Mouse (Mus musculus) left cerebral cortex, postnatal 10 days (tissue): ENCODE data around the gene Tgfa. TPM values are rescaled to one million over a fixed set of nuclear protein-coding genes. Genes with fewer than 3 reads are reported as not detected.
A peak's percentile ranks its signal among the peaks of the same experiment; 100 is the strongest.

Source experiments
- DNase-seq, 2 experiments: peaks; one replicate each; pipeline ENCODE4 v3.0.0; 2021 to 2022; ENCODE audit warnings: low spot score in 2 of 2, mixed read lengths in 1 of 2; ENCODE audit errors: extremely low spot score in 1 of 2
- intact Hi-C: fragments of 180-260 bp; cut with DNase I; formaldehyde crosslinking; loops from one replicate; pipeline ENCODE4 v1.15.1; 2025
- total RNA-seq, 2 experiments: library from RNA; stranded (reverse); gene quantifications; 2 replicates each; pipeline ENCODE4 v1.2.3; 2021

Gene Tgfa
- total RNA-seq, 2 experiments from 2014 or later = 18.4 to 26.0 TPM

GRCm38 (mm10) chr6:86260322-86261050 lies 65.5 kb downstream of the Tgfa start:
- DNase-seq = no peak
- intact Hi-C loops = no loop called here

GRCm38 (mm10) chr6:86266786-86267185 lies 71.8 kb downstream of the Tgfa start:
- no peak for DNase-seq
- intact Hi-C loops = no loop called here

- intact Hi-C loops = no loop called here
- DNase-seq = no peak
Observed at GRCm38 (mm10) chr6:86270373-86271068, 75.5 kb downstream of the Tgfa start.

GRCm38 (mm10) chr6:86271130-86271529 lies 76.1 kb downstream of the Tgfa start:
- DNase-seq = no peak
- intact Hi-C loops = no loop called here

GRCm38 (mm10) chr6:86275704-86276103 lies 80.7 kb downstream of the Tgfa start:
- no peak for DNase-seq
- intact Hi-C loops = no loop called here

GRCm38 (mm10) chr6:86276816-86277215 lies 81.8 kb downstream of the Tgfa start:
- intact Hi-C loops = no loop called here
- DNase-seq = no peak

GRCm38 (mm10) chr6:86277620-86278019 lies 82.6 kb downstream of the Tgfa start:
- intact Hi-C loops = no loop called here
- no peak for DNase-seq

- intact Hi-C loops = no loop called here
- DNase-seq = peak; percentile 27 to 63
Observed at GRCm38 (mm10) chr6:86281573-86282210, 86.7 kb downstream of the Tgfa start.

- DNase-seq = no peak
- intact Hi-C loops = no loop called here
Observed at GRCm38 (mm10) chr6:86293301-86293700, 98.3 kb downstream of the Tgfa start.

- intact Hi-C loops = no loop called here
- DNase-seq = no peak
Observed at GRCm38 (mm10) chr6:86295451-86295850, 100.4 kb downstream of the Tgfa start.

- intact Hi-C loops = no loop called here
- no peak for DNase-seq
Observed at GRCm38 (mm10) chr6:86296126-86296525, 101.1 kb downstream of the Tgfa start.

- no peak for DNase-seq
Observed at GRCm38 (mm10) chr6:86296938-86297337, 101.9 kb downstream of the Tgfa start.

GRCm38 (mm10) chr6:86298961-86299360 lies 103.9 kb downstream of the Tgfa start:
- no peak for DNase-seq
- intact Hi-C loops = no loop called here

More at GRCm38 (mm10) chr6:86296938-86297337, 101.9 kb downstream of the Tgfa start:
- intact Hi-C loops = no loop called here

GRCm38 (mm10) chr6:86299381-86299780 lies 104.4 kb downstream of the Tgfa start:
- no peak for DNase-seq
- intact Hi-C loops = no loop called here

- DNase-seq = no peak
- intact Hi-C loops = no loop called here
Observed at GRCm38 (mm10) chr6:86305680-86306079, 110.7 kb downstream of the Tgfa start.

- intact Hi-C loops = no loop called here
- DNase-seq = no peak
Observed at GRCm38 (mm10) chr6:86314011-86314410, 119.0 kb downstream of the Tgfa start.

- intact Hi-C loops = no loop called here
- peak in 1 of 2 experiments; percentile 68 for DNase-seq
Observed at GRCm38 (mm10) chr6:86317066-86317465, 122.0 kb downstream of the Tgfa start.

- intact Hi-C loops = no loop called here
- DNase-seq = no peak
Observed at GRCm38 (mm10) chr6:86318855-86319254, 123.8 kb downstream of the Tgfa start.

GRCm38 (mm10) chr6:86322031-86322563 lies 127.1 kb downstream of the Tgfa start:
- DNase-seq = no peak
- intact Hi-C loops = no loop called here

- DNase-seq = no peak
- intact Hi-C loops = no loop called here
Observed at GRCm38 (mm10) chr6:86322991-86323390, 128.0 kb downstream of the Tgfa start.
